Mouse (Mus musculus): ENCODE data around the gene Upf3b.

DNA sequence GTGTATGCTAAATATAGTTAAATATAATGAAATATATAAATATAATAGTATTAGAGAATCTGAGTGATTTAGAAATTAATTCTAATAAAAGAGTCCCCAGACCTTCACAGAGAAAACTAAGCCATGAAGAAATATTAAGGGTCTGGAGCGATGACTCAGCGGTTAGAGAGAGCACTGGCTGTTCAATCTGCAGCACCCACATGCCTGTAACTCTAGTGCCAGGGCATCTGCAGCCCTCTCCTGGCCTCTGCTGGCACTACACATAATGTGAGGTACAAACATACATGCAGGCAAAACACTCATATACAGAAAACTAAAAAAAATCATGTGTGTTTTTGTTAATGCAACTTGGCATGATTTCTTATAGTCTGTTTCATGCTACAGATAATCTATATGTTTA is 34.8 kb upstream of the Upf3b start:
- TF ChIP-seq CTCF (IDR thresholded peaks at IDR 0.05) (0 out of 2 replicates have a peak, but pooled peaks have one; percentile 20), POLR2A (IDR thresholded peaks at IDR 0.05; ENCODE audit: insufficient read depth, low read depth, low read length) (no peak), EP300 (IDR thresholded peaks at IDR 0.05; ENCODE audit: insufficient read depth, low read depth, low read length) (no peak)
